Mouse (Mus musculus) layer of hippocampus, adult 6 months (tissue): Measurements from ENCODE around the gene Nacc1. TPM values are rescaled to one million over a fixed set of nuclear protein-coding genes. Genes with fewer than 3 reads are reported as not detected.

ENCODE experiments used
- long read RNA-seq, 2 experiments: library from polyadenylated mRNA; unstranded; transcript quantifications; one replicate each; pipeline ENCODE4 v2.0.0; 2019 to 2020
- polyA plus RNA-seq: library from polyadenylated mRNA; unstranded; fragments of <200 nt; fragmentation: Nextera tagmentation; gene quantifications from 2 replicates; pipeline ENCODE4 v1.2.3, GENCODE M21; 2021

Nacc1 gene
- polyA plus RNA-seq, result 6.5 and 6.8 TPM in 2 replicates
- long read RNA-seq, experiment 1, partial matches to known transcripts, result 0 of 9 reads
- long read RNA-seq, experiment 1, other reads (novel, unspliced or antisense), result 9 of 9 reads
- long read RNA-seq, experiment 2, partial matches to known transcripts, result 3 of 13 reads
- long read RNA-seq, experiment 2, other reads (novel, unspliced or antisense), result 10 of 13 reads

DNA sequence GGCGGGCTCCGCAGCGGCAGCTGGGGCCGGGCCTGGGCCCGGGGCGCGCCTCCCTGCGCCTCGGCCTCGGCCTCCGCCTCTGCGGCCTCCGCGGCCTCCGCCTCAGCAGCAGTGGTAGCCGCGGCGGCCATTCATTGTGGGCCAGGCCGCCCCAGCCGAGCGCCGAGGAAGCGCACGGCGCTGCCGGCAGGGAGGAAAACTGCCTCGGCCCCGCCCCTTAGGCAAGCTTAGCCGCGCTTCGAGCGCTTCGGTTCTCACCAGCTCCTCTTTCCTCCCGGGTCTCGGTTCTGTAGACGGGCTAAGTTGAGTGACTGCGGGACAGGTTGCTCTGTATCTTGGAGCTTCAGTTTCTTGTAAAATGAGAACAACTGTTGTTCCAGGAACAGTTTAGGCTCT is at the start of gene Nacc1:
Gene Nacc1 (minus strand): TSS at position 158 of the 396 bp plus-strand sequence.

DNA sequence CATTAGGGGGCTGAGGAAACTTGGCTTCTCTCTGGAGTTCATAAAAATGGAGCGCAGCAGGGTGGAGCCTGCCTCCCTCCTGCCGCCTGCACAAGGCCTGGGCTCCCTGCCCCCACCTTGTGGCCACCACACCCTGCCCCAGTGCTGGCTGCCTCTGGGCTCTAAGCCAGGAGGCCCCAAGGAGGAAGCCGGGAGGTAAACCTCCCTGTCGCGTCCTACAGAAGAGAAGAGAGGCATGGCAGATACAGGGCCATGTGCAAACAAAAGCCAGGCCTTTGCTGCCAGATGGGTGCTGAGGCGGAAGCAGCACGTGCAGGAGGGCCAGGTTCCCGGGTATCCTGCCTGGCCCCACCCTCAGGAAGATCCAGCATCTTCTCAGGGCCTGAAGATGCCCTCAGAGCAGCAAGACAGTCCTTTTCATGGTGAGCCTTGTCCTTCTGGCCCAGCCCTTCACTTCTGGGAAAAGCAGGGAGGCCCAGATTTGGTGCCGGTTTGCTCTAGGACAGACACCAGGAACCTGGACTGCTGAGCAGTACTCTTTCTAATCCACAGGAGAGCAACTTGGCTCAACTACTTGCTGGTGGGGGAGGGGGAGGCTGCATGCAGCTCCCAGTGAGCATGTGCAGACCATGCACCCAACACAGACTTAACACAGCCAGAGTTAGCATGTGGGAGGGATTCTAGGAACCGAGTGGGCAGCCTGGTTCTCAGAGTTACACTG is 35.3 kb upstream of the Nacc1 start, which contains the start of gene G430095P16Rik:
Gene G430095P16Rik (plus strand): TSS at position 158 of the 721 bp plus-strand sequence.

DNA sequence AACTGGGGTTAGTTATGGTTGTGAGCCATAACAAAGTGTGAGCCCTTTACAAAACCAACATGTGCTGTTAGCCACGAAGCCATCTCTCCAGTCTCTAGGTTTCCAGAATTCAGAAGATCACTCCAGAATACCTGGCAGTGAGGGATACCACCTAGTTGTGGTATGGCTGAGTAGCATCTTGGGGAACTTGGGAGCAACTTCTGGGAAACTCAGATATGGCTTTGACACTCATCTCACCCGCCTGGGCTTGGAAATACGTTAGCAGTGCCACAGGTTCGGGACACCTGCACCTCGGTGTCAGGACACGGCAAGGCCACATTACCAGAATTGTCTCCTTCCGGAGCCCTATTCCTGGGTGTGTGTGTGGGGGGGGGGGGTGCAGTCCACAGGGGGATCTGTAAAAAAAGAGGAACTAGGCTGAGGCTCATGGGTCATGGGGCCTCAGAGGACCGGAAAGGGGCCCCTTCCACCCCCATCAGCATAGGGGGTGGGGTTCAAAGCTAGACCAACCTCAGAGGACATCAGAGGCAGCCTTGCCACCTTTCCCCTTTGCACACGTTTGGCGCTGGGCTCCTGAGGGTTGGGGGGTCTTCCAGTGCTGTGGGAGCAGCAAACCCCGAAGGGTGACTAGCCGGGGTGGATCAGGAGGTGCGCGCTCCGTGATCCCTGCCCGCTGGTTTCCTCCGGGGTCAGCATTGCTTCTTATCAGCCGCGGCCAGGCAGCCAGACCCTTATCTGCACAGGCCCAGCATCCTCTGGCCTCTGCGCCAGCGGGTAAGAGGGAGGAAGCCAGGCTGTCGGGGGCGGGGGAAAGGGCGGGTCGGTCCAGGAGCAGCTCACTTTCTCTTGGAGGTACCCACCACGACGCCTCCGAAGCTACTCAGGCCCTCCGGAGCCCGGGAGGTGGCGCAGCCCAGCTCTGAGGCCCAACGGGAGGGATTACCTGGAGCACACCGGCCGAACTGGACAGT is 13.6 kb upstream of the Nacc1 start, which contains the start of gene Lyl1:
Gene Lyl1 (plus strand): TSS at position 517 of the 971 bp plus-strand sequence.

DNA sequence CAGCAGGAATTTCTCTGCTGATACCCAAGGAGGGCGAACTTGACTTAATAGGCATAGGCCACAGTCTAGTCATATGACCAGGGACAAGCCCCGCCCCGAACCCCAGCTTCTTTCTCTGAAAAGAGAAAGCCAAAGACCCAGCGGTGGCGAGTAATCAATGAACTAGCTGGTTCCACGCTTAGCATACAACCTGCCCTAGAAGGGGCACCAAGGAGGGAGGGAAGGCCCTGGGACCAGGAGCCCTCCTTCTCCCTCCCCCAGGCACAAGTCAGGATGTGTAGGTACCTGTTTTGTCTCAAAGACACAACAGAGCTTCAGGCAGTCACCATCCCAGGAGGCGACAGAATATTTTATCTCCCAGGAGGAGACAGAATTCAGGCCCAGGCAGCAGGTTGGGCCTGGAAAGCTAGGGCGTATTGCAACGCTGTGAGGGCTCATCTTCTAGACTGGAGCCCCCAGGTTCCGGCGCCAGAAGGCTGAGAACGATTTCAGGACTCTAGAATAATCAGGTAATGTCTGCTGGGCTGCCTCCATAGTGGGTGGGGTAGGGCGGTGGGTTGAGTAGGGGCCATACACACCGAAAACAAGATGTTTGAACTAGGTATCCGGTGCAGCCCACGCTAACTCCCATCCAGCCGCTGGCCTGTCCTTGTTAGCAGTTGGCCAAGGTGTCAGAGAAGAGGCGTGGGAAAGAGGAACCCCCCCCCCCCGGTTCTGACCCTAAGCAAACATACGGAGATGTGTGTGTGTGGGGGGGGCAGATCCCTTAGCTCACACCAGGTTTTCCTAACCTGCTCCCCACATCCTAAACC is 1.3 kb downstream of the Nacc1 start, which contains the start of gene Trmt1:
Gene Trmt1 (plus strand): TSS at position 117 of the 812 bp plus-strand sequence.

DNA sequence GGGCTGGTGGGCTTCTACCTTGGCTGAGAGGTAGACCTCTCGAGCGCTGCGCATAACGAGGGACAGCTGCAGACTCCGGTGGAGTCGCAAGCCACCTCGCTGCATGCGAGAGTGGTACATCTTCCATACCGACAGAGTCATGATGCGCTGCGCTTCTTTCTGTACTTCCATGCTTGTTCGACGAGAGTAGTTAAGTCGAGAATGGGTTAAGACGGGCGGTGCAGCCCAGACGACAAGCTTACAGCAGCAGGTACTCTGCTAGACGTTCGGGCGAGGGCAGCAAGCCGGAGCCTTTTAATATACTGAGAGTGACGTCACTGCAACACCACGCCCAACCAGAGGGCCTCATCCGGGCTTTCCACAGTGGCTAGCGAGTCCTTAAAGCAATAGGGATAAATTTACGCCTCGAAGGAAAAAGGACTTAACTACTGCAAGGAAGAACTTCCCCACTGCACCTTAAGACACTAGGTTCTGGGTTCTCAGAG is 25.0 kb downstream of the Nacc1 start, which contains the start of gene Ier2:
Gene Ier2 (minus strand): TSS at position 272 of the 485 bp plus-strand sequence.

Other genes starting within 250 kb of the Nacc1 start
- gene Ier2, start 25.0 kb downstream of the Nacc1 start, polyA plus RNA-seq, result 23.2 and 26.5 TPM in 2 replicates
- 54.1 and 61.6 TPM in 2 replicates for gene Trmt1, start 1.6 kb downstream of the Nacc1 start, polyA plus RNA-seq
- gene Lyl1, start 13.6 kb upstream of the Nacc1 start, polyA plus RNA-seq, result 1.7 and 2.2 TPM in 2 replicates
- gene G430095P16Rik, start 35.1 kb upstream of the Nacc1 start, polyA plus RNA-seq, result 0.44 and 0.90 TPM in 2 replicates
- 211 and 265 TPM in 2 replicates for gene Nfix, start 112.5 kb upstream of the Nacc1 start, polyA plus RNA-seq
- 14.6 and 16.6 TPM in 2 replicates for gene Dand5, start 135.0 kb upstream of the Nacc1 start, polyA plus RNA-seq
- 36.3 and 37.5 TPM in 2 replicates for gene Gadd45gip1, start 143.7 kb upstream of the Nacc1 start, polyA plus RNA-seq
- gene Rad23a, start 152.8 kb upstream of the Nacc1 start, polyA plus RNA-seq, result 132 and 159 TPM in 2 replicates
- 92.3 and 126 TPM in 2 replicates for gene Calr, start 159.1 kb upstream of the Nacc1 start, polyA plus RNA-seq
- gene Farsa, start 169.1 kb upstream of the Nacc1 start, polyA plus RNA-seq, result 21.3 and 22.2 TPM in 2 replicates
- 18.5 and 21.1 TPM in 2 replicates for gene Syce2, start 184.2 kb upstream of the Nacc1 start, polyA plus RNA-seq
- gene Gcdh, start 206.1 kb upstream of the Nacc1 start, polyA plus RNA-seq, result 22.7 and 24.2 TPM in 2 replicates
- gene Klf1, start 214.1 kb upstream of the Nacc1 start, polyA plus RNA-seq, result 0.15 and 0.30 TPM in 2 replicates
- 4.5 and 6.6 TPM in 2 replicates for gene Dnase2a, start 220.7 kb upstream of the Nacc1 start, polyA plus RNA-seq
- 11.2 and 18.3 TPM in 2 replicates for gene Mast1, start 249.5 kb upstream of the Nacc1 start, polyA plus RNA-seq